Mouse (Mus musculus) cortical plate, adult 2 months (tissue): Measurements from ENCODE around the gene Cd5.

Experiments used
- CTCF ChIP-seq: fragments of 200-500 bp; IDR thresholded peaks from 2 replicates; pipeline ENCODE4 v1.5.1; 2011; ENCODE audit warnings: mild to moderate bottlenecking, control low read depth, low read length; ENCODE audit not compliant: insufficient read depth; ENCODE audit errors: extremely low read depth
- POLR2A ChIP-seq: fragments of 200-500 bp; IDR thresholded peaks from 2 replicates; pipeline ENCODE4 v1.6.1; 2011; ENCODE audit warnings: mild to moderate bottlenecking, low read length, control low read depth; ENCODE audit not compliant: insufficient read depth; ENCODE audit errors: extremely low read depth

DNA sequence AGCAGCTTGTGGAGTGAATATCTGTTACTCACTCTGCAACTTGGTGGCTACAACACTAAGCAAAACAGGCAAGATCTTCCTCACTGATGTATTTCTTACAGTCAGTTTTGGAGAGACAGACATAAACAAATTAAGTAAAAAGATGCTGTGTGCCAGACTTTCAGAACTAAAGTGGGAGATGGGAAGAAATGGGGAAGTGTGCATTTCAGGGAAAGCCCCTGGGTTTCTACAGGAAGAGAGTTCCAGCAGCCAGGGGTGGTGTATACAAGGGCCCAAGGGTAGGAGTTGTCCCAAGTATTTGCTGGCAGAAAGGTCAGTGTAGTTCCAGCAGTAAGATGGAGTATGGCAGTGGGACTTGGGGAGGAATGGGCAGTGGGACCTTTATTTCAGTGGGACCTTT lies 20.7 kb upstream of the Cd5 start:
- TF ChIP-seq POLR2A: no peak
- no peak for TF ChIP-seq CTCF
